Mouse (Mus musculus): ENCODE measurements around the gene Ms4a1. TPM values are rescaled to one million over a fixed set of nuclear protein-coding genes. Genes with fewer than 3 reads are reported as not detected.

The Ms4a1 gene
- polyA plus RNA-seq, 1 experiment = 0.52 TPM

DNA sequence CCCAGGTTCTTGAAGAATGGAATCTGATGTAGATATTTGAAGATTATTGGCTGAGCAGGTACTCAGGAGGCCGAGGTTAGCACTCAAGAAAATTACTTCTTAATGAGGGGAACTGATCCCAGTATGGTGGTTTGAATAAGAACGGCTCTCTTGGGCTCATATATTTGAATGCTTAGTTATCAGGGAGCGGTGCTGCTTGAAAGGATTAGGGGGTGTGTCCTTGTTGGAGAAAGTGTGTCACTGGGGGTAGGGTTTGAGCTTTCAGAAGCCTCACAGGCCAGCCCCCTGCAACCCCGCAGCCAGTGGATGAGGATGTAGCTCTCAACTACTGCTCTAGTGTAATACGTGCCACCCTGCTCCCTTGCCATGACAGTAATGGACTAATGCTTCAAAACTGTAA, 23.5 kb downstream of the Ms4a1 start:
- Histone ChIP-seq H3K4me3 (ENCODE audit: low read depth, low read length) (no peak overlapping the region), H3K4me1 (ENCODE audit: control insufficient read depth, insufficient read depth, insufficient read length, low read length) (no peaks in the 10 kb centered on the region), H3K27ac (ENCODE audit: insufficient read depth, low read depth, low read length) (no peak overlapping the region), H3K36me3 (ENCODE audit: control insufficient read depth, insufficient read depth, low read length) (no peaks in the 10 kb centered on the region), H3K27me3 (ENCODE audit: control insufficient read depth, insufficient read depth, low read length) (no peaks in the 10 kb centered on the region)
- WGBS = 89% methylated on average over 5 of the region's 5 CpGs
- TF ChIP-seq POLR2A (IDR thresholded peaks at IDR 0.05; ENCODE audit: low read depth, low read length) (no peak), CTCF (IDR thresholded peaks at IDR 0.05; ENCODE audit: extremely low read depth, insufficient read length, insufficient replicate concordance, low read depth, low read length) (no peak)

DNA sequence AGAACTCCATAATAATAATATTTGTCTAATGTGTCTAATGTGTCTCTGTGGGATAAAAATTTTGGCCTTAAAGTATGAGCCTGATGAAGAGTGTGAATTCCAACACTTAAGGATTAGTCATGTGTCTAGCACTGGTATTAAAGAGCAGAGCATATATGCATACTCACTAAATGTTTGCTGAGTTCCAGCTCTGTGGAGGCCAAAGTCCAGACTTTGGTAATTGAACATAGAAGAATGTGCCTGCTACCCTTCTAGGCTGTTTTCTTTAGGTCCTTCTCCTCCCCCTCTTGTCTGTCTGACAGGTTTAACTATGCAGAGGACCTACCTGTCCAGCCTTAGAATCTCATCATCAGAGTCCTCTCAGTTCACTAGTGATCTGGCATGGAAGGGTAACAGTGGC, 30.2 kb downstream of the Ms4a1 start:
- Histone ChIP-seq H3K4me3 (ENCODE audit: low read depth, low read length) (no peak overlapping the region), H3K27me3 (ENCODE audit: control insufficient read depth, insufficient read depth, low read length) (no peaks in the 10 kb centered on the region), H3K4me1 (ENCODE audit: control insufficient read depth, insufficient read depth, insufficient read length, low read length) (peaks cover 17% of the 10 kb centered on the region; the same call in 1 of the 2 replicates), H3K36me3 (ENCODE audit: control insufficient read depth, insufficient read depth, low read length) (no peaks in the 10 kb centered on the region), H3K27ac (ENCODE audit: insufficient read depth, low read depth, low read length) (peak overlapping the region; percentile 99)
- TF ChIP-seq CTCF (IDR thresholded peaks at IDR 0.05; ENCODE audit: extremely low read depth, insufficient read length, insufficient replicate concordance, low read depth, low read length) = no peak
- TF ChIP-seq POLR2A (IDR thresholded peaks at IDR 0.05; ENCODE audit: low read depth, low read length) = no peak

DNA sequence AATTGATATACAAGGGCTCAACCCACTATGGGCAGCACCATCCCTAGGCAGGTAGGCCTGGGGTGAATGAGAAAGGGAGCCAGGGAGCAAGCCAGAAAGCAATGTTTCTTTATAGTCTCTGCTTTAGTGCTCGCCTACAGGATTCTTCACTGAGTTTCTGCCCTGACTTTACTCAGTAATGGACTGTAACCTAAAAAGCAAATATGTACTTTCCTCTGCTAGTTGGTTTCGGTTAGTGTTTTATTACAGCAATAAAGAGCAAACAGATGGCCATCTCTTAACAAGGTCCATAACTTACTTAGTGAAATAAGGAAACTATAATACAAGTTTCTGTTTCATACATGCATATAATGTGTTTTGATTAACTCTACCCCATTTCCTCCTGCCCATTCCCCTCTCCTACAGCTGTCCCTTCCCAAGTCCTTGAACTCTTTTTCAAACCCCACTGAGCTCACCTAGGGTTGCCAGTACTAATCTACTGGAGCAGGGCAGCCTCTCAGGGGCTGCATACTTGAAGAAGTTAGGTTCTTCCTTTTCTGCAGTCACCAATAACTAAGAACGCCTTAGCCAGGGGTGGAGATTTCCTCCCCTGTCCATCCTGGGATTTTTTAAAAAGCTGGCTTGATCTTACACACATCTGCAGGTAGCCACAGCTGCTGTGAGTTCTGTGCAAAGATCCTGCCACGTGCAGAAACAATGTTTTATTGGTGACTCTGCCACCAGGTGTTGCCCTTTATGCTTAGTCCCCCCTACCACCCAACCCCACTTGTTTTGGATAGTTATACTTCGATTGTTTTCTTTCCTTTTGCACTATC, 30.9 kb downstream of the Ms4a1 start:
- peak overlapping the region; percentile 99 for H3K27ac ChIP-seq (ENCODE audit: insufficient read depth, low read depth, low read length)
- no peaks in the 10 kb centered on the region for H3K27me3 ChIP-seq (ENCODE audit: control insufficient read depth, insufficient read depth, low read length)
- peaks cover 2% of the 10 kb centered on the region; the same call in 1 of the 2 replicates for H3K36me3 ChIP-seq (ENCODE audit: control insufficient read depth, insufficient read depth, low read length)
- H3K4me3 ChIP-seq (ENCODE audit: low read depth, low read length) = no peak overlapping the region
- TF ChIP-seq CTCF (IDR thresholded peaks at IDR 0.05; ENCODE audit: extremely low read depth, insufficient read length, insufficient replicate concordance, low read depth, low read length) (no peak), POLR2A (IDR thresholded peaks at IDR 0.05; ENCODE audit: low read depth, low read length) (no peak)
- H3K4me1 ChIP-seq (ENCODE audit: control insufficient read depth, insufficient read depth, insufficient read length, low read length) = peaks cover 20% of the 10 kb centered on the region; the same call in 1 of the 2 replicates
- 23% methylated on average over 5 of the region's 5 CpGs for WGBS

DNA sequence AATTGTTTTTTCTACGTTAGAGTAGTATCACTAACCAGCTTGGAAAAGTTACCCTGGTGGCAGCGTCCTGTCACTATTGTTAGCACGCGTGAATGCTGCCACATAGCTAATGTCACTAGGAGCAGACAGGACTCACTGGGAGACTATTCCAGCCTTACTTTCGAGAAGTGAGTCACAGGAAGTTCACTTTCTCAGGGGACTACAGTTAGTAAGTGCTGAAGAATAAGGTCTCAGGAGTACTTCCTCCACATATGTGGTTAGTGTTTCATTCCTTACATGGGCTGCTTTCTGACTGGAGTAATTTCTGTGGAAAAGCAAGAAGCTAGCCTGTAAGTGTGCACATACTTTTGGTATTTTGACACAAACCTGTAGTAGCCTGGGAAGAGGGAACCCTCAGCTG, 31.8 kb downstream of the Ms4a1 start:
- WGBS = 76% methylated on average over 5 of the region's 5 CpGs
- peak overlapping the region; percentile 97 for H3K27ac ChIP-seq (ENCODE audit: insufficient read depth, low read depth, low read length)
- TF ChIP-seq CTCF (IDR thresholded peaks at IDR 0.05; ENCODE audit: extremely low read depth, insufficient read length, insufficient replicate concordance, low read depth, low read length) (no peak), POLR2A (IDR thresholded peaks at IDR 0.05; ENCODE audit: low read depth, low read length) (no peak)

DNA sequence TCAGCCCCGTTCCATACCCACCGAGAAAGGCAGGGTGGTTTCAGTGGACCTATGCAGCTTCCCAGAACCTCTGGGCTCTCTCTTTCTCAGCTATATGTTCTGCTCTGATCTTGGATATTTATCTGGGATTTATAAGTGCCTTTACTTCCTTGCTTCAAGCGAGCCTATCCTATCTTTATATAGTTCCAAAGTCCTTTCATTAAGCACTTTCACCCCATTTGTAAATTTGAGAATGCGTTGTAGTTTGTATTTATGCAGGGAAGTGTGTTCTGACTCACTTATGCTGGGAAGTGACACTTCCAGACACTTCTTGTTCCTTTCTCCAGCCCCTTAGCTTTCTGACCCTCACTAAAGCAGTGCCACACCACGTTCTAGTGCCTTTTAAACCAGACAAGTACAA, 33.7 kb downstream of the Ms4a1 start, which contains the start of gene Ms4a12:
TSS of gene Ms4a12 (minus strand) at position 101 of the 400 bp plus-strand sequence.
- Histone ChIP-seq H3K4me1 (ENCODE audit: control insufficient read depth, insufficient read depth, insufficient read length, low read length) (peaks cover 20% of the 10 kb centered on the region; the same call in 1 of the 2 replicates), H3K27ac (ENCODE audit: insufficient read depth, low read depth, low read length) (peak within 1 kb of the TSS; percentile 99), H3K27me3 (ENCODE audit: control insufficient read depth, insufficient read depth, low read length) (no peaks in the 10 kb centered on the region), H3K36me3 (ENCODE audit: control insufficient read depth, insufficient read depth, low read length) (peaks cover 18% of the 10 kb centered on the region), H3K4me3 (ENCODE audit: low read depth, low read length) (peak within 1 kb of the TSS; percentile 74)
- TF ChIP-seq POLR2A (IDR thresholded peaks at IDR 0.05; ENCODE audit: low read depth, low read length) = peak; percentile 47; the same call in 1 of the 2 replicates
- TF ChIP-seq CTCF (IDR thresholded peaks at IDR 0.05; ENCODE audit: extremely low read depth, insufficient read length, insufficient replicate concordance, low read depth, low read length) = no peak
- 29% methylated on average over 5 of the region's 5 CpGs for WGBS

More for the DNA sequence above, 31.8 kb downstream of the Ms4a1 start:
- Histone ChIP-seq H3K36me3 (ENCODE audit: control insufficient read depth, insufficient read depth, low read length) (peaks cover 7% of the 10 kb centered on the region), H3K27me3 (ENCODE audit: control insufficient read depth, insufficient read depth, low read length) (no peaks in the 10 kb centered on the region), H3K4me1 (ENCODE audit: control insufficient read depth, insufficient read depth, insufficient read length, low read length) (peaks cover 20% of the 10 kb centered on the region; the same call in 1 of the 2 replicates), H3K4me3 (ENCODE audit: low read depth, low read length) (no peak overlapping the region)

Other genes starting within 250 kb of the Ms4a1 start
- 30.4 and 79.4 TPM in 2 replicates for gene Ms4a18, start 248.2 kb downstream of the Ms4a1 start, polyA plus RNA-seq (2012; rRNA removed)
- 173 and 417 TPM in 2 replicates for gene Ms4a8a, start 185.1 kb downstream of the Ms4a1 start, polyA plus RNA-seq (2012; rRNA removed)
- gene 1700017D01Rik, start 135.4 kb downstream of the Ms4a1 start, polyA plus RNA-seq (2012; rRNA removed) = not detected in 2 replicates
- gene 1700025F22Rik, start 100.9 kb downstream of the Ms4a1 start, polyA plus RNA-seq (2012; rRNA removed) = not detected in 2 replicates
- not detected in 2 replicates for gene Ms4a13, start 69.5 kb downstream of the Ms4a1 start, polyA plus RNA-seq (2012; rRNA removed)
- gene Ms4a12, start 33.8 kb downstream of the Ms4a1 start, polyA plus RNA-seq (2012; rRNA removed) = 4.1 and 5.8 TPM in 2 replicates
- gene Ms4a5, start 17.6 kb upstream of the Ms4a1 start, polyA plus RNA-seq (2012; rRNA removed) = not detected in 2 replicates
- 0.05 and 0.10 TPM in 2 replicates for gene Ms4a14, start 48.2 kb upstream of the Ms4a1 start, polyA plus RNA-seq (2012; rRNA removed)
- 0.91 and 1.0 TPM in 2 replicates for gene Ms4a7, start 69.9 kb upstream of the Ms4a1 start, polyA plus RNA-seq (2012; rRNA removed)
- gene Ms4a4a, start 109.3 kb upstream of the Ms4a1 start, polyA plus RNA-seq (2012; rRNA removed) = 0.35 and 0.41 TPM in 2 replicates
- 0.27 and 0.51 TPM in 2 replicates for gene Ms4a4c, start 138.5 kb upstream of the Ms4a1 start, polyA plus RNA-seq (2012; rRNA removed)
- gene Ms4a4b, start 177.3 kb upstream of the Ms4a1 start, polyA plus RNA-seq (2012; rRNA removed) = 0.60 and 0.63 TPM in 2 replicates
- 1.1 and 1.6 TPM in 2 replicates for gene Ms4a6c, start 203.1 kb upstream of the Ms4a1 start, polyA plus RNA-seq (2012; rRNA removed)
- gene Gm8369, start 219.7 kb upstream of the Ms4a1 start, polyA plus RNA-seq (2012; rRNA removed) = 0.28 and 0.82 TPM in 2 replicates

All from small intestine, adult 2 months (tissue).